ENCODE assay signal across 24 mouse cellular contexts in genomic region chr5:123631210-123631609, GRCm38 (mm10).
"Had no signal": no experiment of that assay in that cellular context is flagged by ENCODE, and none has a peak within 500 bp of the region (broad histone marks: within the 10 kb centered on the region; RNA-seq: fewer than 3 reads in every experiment).

No protein-coding gene starts in this region.

- H3K27ac ChIP-seq: embryonic facial prominence, embryonic 10.5 days; embryonic facial prominence, embryonic 12.5 days; embryonic facial prominence, embryonic 13.5 days; embryonic facial prominence, embryonic 15.5 days; forebrain, embryonic 10.5 days; forebrain, embryonic 12.5 days; forebrain, embryonic 13.5 days; forebrain, embryonic 15.5 days; gastrocnemius, adult 2 months; heart, adult 2 months had no signal

- H3K4me1 ChIP-seq: embryonic facial prominence, embryonic 10.5 days; embryonic facial prominence, embryonic 12.5 days; embryonic facial prominence, embryonic 13.5 days; embryonic facial prominence, embryonic 15.5 days; forebrain, embryonic 10.5 days; forebrain, embryonic 12.5 days; forebrain, embryonic 13.5 days; forebrain, embryonic 15.5 days had no signal

- H3K9ac ChIP-seq: embryonic facial prominence, embryonic 12.5 days; embryonic facial prominence, embryonic 13.5 days; embryonic facial prominence, embryonic 15.5 days; forebrain, embryonic 12.5 days; forebrain, embryonic 13.5 days; forebrain, embryonic 15.5 days; forebrain, postnatal 0 days had no signal

- DNase-seq: cerebellum, adult 9-10 months; cerebellum, adult 9-11 months; cerebellum, postnatal 10 days; cerebellum, postnatal 14 days; cerebellum, postnatal 25 days; cerebellum, postnatal 36 days; embryo, embryonic 11 days; forebrain, postnatal 0 days; gastrocnemius, adult 2 months; gastrocnemius, postnatal 10 days; gastrocnemius, postnatal 14 days; gastrocnemius, postnatal 25 days; gastrocnemius, postnatal 36 days; heart, adult 18-20 months; heart, adult 2 months had no signal

- H3K9me3 ChIP-seq: embryonic facial prominence, embryonic 10.5 days; embryonic facial prominence, embryonic 12.5 days; embryonic facial prominence, embryonic 13.5 days; embryonic facial prominence, embryonic 15.5 days; forebrain, embryonic 10.5 days; forebrain, embryonic 12.5 days; forebrain, embryonic 13.5 days; forebrain, embryonic 15.5 days had no signal

- H3K4me3 ChIP-seq: embryonic facial prominence, embryonic 10.5 days; embryonic facial prominence, embryonic 12.5 days; embryonic facial prominence, embryonic 13.5 days; embryonic facial prominence, embryonic 15.5 days; erythroblast, embryonic 14.5 days; forebrain, embryonic 10.5 days; forebrain, embryonic 12.5 days; forebrain, embryonic 13.5 days; forebrain, embryonic 15.5 days; gastrocnemius, adult 2 months; heart, adult 2 months had no signal

- H3K27me3 ChIP-seq: embryonic facial prominence, embryonic 12.5 days; embryonic facial prominence, embryonic 13.5 days; embryonic facial prominence, embryonic 15.5 days; forebrain, embryonic 12.5 days; forebrain, embryonic 13.5 days; forebrain, embryonic 15.5 days had no signal
